In the genomic region with DNA sequence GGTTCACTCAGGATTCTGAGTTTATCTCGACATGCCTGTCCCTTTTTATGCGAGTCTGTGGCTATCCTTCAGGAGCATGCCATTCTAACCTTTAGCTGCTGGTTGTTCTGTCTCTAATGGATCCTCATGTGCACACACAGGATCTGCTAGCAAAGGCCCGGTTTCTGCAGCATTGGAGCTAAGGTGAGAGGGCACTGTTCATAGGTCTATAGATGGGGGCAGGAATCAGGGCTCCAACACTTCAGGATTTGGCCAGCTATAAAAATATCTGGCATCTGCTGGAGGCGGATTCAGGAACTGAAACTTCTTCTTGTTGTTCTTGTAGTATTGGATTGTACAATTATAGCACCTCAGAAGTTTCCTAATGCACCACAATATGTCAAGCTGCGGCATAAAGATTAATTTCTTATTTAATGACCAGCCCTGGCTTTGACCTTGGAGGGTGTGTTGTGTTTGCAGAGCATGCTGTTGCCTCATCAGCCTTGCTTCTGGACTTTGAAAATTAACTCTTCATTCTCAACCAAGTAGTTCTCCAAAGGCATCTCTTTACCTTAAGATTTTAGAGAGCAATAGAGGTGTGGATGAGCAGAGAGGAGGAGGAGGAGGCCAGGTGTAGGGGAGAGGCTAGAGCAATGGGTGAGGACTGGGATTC, we compare ENCODE assay signal across 26 mouse cellular contexts.
A peak's percentile ranks its signal among the peaks of the same experiment; 100 is the strongest.
DNase-seq lines count a peak whose midpoint lies in the region; ATAC-seq lines count a peak whose summit lies in the region.
"Had no signal": no experiment of that assay in that cellular context is flagged by ENCODE, and none has a peak within 500 bp of the region (broad histone marks: within the 10 kb centered on the region; RNA-seq: fewer than 3 reads in every experiment).

No protein-coding gene starts in this region.

- H3K27ac ChIP-seq in intestine, embryonic 15.5 days = peak overlapping the region; percentile 37; the same call in 1 of the 2 replicates
- H3K27ac ChIP-seq in intestine, embryonic 16.5 days (ENCODE audit: low read length) = peak overlapping the region; percentile 40
- H3K27ac ChIP-seq in stomach, embryonic 16.5 days (ENCODE audit: low read length) = peak overlapping the region; percentile 8; the same call in 1 of the 2 replicates
- H3K27ac ChIP-seq: embryonic facial prominence, embryonic 12.5 days; embryonic facial prominence, embryonic 15.5 days; gastrocnemius, adult 2 months; heart, embryonic 15.5 days; hindbrain, embryonic 14.5 days; hindbrain, postnatal 0 days had no signal

- ATAC-seq in intestine, embryonic 15.5 days = peak; percentile 72
- ATAC-seq in intestine, embryonic 16.5 days = peak; percentile 73
- peak; percentile 45; the same call in 1 of the 2 replicates for ATAC-seq in stomach, embryonic 16.5 days (ENCODE audit: insufficient read depth, low FRiP score)
- ATAC-seq: CD4-positive, CD25-positive, alpha-beta regulatory T cell, adult 4 months; forebrain, embryonic 14.5 days; forebrain, postnatal 0 days; hindbrain, postnatal 0 days; inflammation-experienced regulatory T-cells, adult 6 months had no signal

- H3K36me3 ChIP-seq in intestine, embryonic 15.5 days = no peaks in the 10 kb centered on the region
- H3K36me3 ChIP-seq in intestine, embryonic 16.5 days (ENCODE audit: control insufficient read depth, insufficient read depth, low read length) = no peaks in the 10 kb centered on the region
- H3K36me3 ChIP-seq in stomach, embryonic 16.5 days (ENCODE audit: control insufficient read depth, insufficient read depth, low read length) = no peaks in the 10 kb centered on the region
- H3K36me3 ChIP-seq: embryonic facial prominence, embryonic 12.5 days; embryonic facial prominence, embryonic 15.5 days; heart, embryonic 12.5 days; heart, embryonic 15.5 days had no signal

- no peak overlapping the region for H3K9ac ChIP-seq in intestine, embryonic 15.5 days
- H3K9ac ChIP-seq in intestine, embryonic 16.5 days (ENCODE audit: low read depth, low read length) = no peak overlapping the region
- no peak overlapping the region for H3K9ac ChIP-seq in stomach, embryonic 16.5 days (ENCODE audit: low read length)
- H3K9ac ChIP-seq: embryonic facial prominence, embryonic 12.5 days; embryonic facial prominence, embryonic 15.5 days; forebrain, postnatal 0 days; heart, embryonic 12.5 days; heart, embryonic 15.5 days; hindbrain, embryonic 14.5 days had no signal

- no peak overlapping the region for H3K4me3 ChIP-seq in intestine, embryonic 15.5 days (replicated peaks)
- no peak overlapping the region for H3K4me3 ChIP-seq in intestine, embryonic 16.5 days (ENCODE audit: low read length)
- no peak overlapping the region for H3K4me3 ChIP-seq in stomach, embryonic 16.5 days (replicated peaks; ENCODE audit: low read length)
- H3K4me3 ChIP-seq: embryonic facial prominence, embryonic 12.5 days; embryonic facial prominence, embryonic 15.5 days; gastrocnemius, adult 2 months; heart, embryonic 12.5 days; heart, embryonic 15.5 days had no signal

- H3K27me3 ChIP-seq in intestine, embryonic 15.5 days (replicated peaks) = no peaks in the 10 kb centered on the region
- no peaks in the 10 kb centered on the region for H3K27me3 ChIP-seq in intestine, embryonic 16.5 days (replicated peaks; ENCODE audit: control insufficient read depth, insufficient read depth, low read length)
- no peaks in the 10 kb centered on the region for H3K27me3 ChIP-seq in stomach, embryonic 16.5 days (ENCODE audit: control insufficient read depth, insufficient read depth, low read length)
- H3K27me3 ChIP-seq: embryonic facial prominence, embryonic 12.5 days; embryonic facial prominence, embryonic 15.5 days; heart, embryonic 12.5 days; heart, embryonic 15.5 days had no signal

- H3K9me3 ChIP-seq in intestine, embryonic 15.5 days = no peaks in the 10 kb centered on the region
- no peaks in the 10 kb centered on the region for H3K9me3 ChIP-seq in intestine, embryonic 16.5 days (ENCODE audit: control insufficient read depth, low read length)
- H3K9me3 ChIP-seq in stomach, embryonic 16.5 days (replicated peaks; ENCODE audit: control insufficient read depth, low read length) = no peaks in the 10 kb centered on the region
- H3K9me3 ChIP-seq: embryonic facial prominence, embryonic 12.5 days; embryonic facial prominence, embryonic 15.5 days; heart, embryonic 12.5 days; heart, embryonic 15.5 days had no signal

- peak; percentile 36 for DNase-seq in adrenal gland, postnatal 14 days
- DNase-seq in adrenal gland, adult 18-20 months (ENCODE audit: low spot score in 2 of 2) = no peak
- DNase-seq in urinary bladder, adult 18-20 months (ENCODE audit: low spot score in 2 of 2) = no peak
- no peak for DNase-seq in cerebellum, postnatal 14 days
- DNase-seq: cerebellum, adult 18-20 months; cerebellum, adult 9-10 months; cerebellum, postnatal 25 days; forebrain, postnatal 0 days; gastrocnemius, adult 2 months; gastrocnemius, postnatal 14 days; heart, adult 18-20 months; heart, postnatal 10 days; heart, postnatal 4 days; kidney, adult 18-20 months had no signal

- 0 out of 2 replicates have a peak, but pooled peaks cover 2% of the 10 kb centered on the region for H3K4me1 ChIP-seq in intestine, embryonic 15.5 days (replicated peaks)
- H3K4me1 ChIP-seq in intestine, embryonic 16.5 days (ENCODE audit: control insufficient read depth, insufficient read depth, low read length) = no peaks in the 10 kb centered on the region
- no peaks in the 10 kb centered on the region for H3K4me1 ChIP-seq in stomach, embryonic 16.5 days (ENCODE audit: control insufficient read depth, insufficient read depth, low read length)
- H3K4me1 ChIP-seq: embryonic facial prominence, embryonic 12.5 days; embryonic facial prominence, embryonic 15.5 days; heart, embryonic 12.5 days; heart, embryonic 15.5 days had no signal

- WGBS in intestine, embryonic 15.5 days = 52% methylated on average over 5 of the region's 5 CpGs
- WGBS in intestine, embryonic 16.5 days = 58% methylated on average over 5 of the region's 5 CpGs
- 59% methylated on average over 5 of the region's 5 CpGs for WGBS in stomach, embryonic 16.5 days

- H3K4me2 ChIP-seq in intestine, embryonic 15.5 days (replicated peaks) = no peak overlapping the region
- no peak overlapping the region for H3K4me2 ChIP-seq in intestine, embryonic 16.5 days (ENCODE audit: low read depth, low read length)
- H3K4me2 ChIP-seq in stomach, embryonic 16.5 days (ENCODE audit: low read depth, low read length) = no peak overlapping the region
- H3K4me2 ChIP-seq: embryonic facial prominence, embryonic 12.5 days; embryonic facial prominence, embryonic 15.5 days; heart, embryonic 12.5 days; heart, embryonic 15.5 days; hindbrain, embryonic 14.5 days had no signal
